Mouse (Mus musculus) urinary bladder, postnatal 14 days (tissue): ENCODE data around the gene Epb41l1.
"Not testable (repeated sequence)": the region's sequence is repeated elsewhere in the genome, so short reads cannot be mapped to it uniquely, and the experiment has no call there.

ENCODE experiments used
- DNase-seq: peaks from one replicate; pipeline ENCODE4 v3.0.0; 2021; ENCODE audit warnings: low spot score

Epb41l1 gene

GRCm38 (mm10) chr2:156420694-156421380 lies at the start of gene Epb41l1:
Gene Epb41l1, plus strand, starts transcription at chr2:156420909.
- peak; percentile 69 for DNase-seq

- no peak for DNase-seq
These were observed 43.8 kb upstream of the Epb41l1 start for GRCm38 (mm10) chr2:156376956-156377355.

- DNase-seq: no peak
These were observed 40.8 kb upstream of the Epb41l1 start for GRCm38 (mm10) chr2:156379929-156380328.

GRCm38 (mm10) chr2:156381350-156381749 lies 39.4 kb upstream of the Epb41l1 start:
- DNase-seq: no peak

- DNase-seq: peak; percentile 79
These were observed 28.1 kb upstream of the Epb41l1 start for GRCm38 (mm10) chr2:156392461-156393154.

GRCm38 (mm10) chr2:156393155-156393828 lies 27.4 kb upstream of the Epb41l1 start:
- DNase-seq: no peak

- no peak for DNase-seq
These were observed 26.4 kb upstream of the Epb41l1 start for GRCm38 (mm10) chr2:156394282-156394681.

- no peak for DNase-seq
These were observed 24.6 kb upstream of the Epb41l1 start for GRCm38 (mm10) chr2:156396096-156396495.

- no peak for DNase-seq
These were observed 22.7 kb upstream of the Epb41l1 start for GRCm38 (mm10) chr2:156397988-156398387.

- DNase-seq: no peak
These were observed 21.2 kb upstream of the Epb41l1 start for GRCm38 (mm10) chr2:156399485-156399884.

- peak; percentile 16 for DNase-seq
These were observed 19.4 kb upstream of the Epb41l1 start for GRCm38 (mm10) chr2:156401331-156401730.

- no peak for DNase-seq
These were observed 18.7 kb upstream of the Epb41l1 start for GRCm38 (mm10) chr2:156402036-156402435.

GRCm38 (mm10) chr2:156406987-156407386 lies 13.7 kb upstream of the Epb41l1 start:
- no peak for DNase-seq

- DNase-seq: no peak
These were observed 12.5 kb upstream of the Epb41l1 start for GRCm38 (mm10) chr2:156408168-156408567.

GRCm38 (mm10) chr2:156411348-156411747 lies 9.4 kb upstream of the Epb41l1 start:
- DNase-seq: not testable (repeated sequence)

- no peak for DNase-seq
These were observed 5.7 kb upstream of the Epb41l1 start for GRCm38 (mm10) chr2:156414996-156415395.

GRCm38 (mm10) chr2:156415674-156416073 lies 5.0 kb upstream of the Epb41l1 start:
- DNase-seq: no peak

GRCm38 (mm10) chr2:156417194-156417593 lies 3.5 kb upstream of the Epb41l1 start:
- DNase-seq: peak; percentile 34

- DNase-seq: no peak
These were observed 2.2 kb upstream of the Epb41l1 start for GRCm38 (mm10) chr2:156418467-156418866.

- no peak for DNase-seq
These were observed 399 bp upstream of the Epb41l1 start for GRCm38 (mm10) chr2:156420327-156420693.

GRCm38 (mm10) chr2:156421381-156422110 lies 837 bp downstream of the Epb41l1 start:
- peak; percentile 43 for DNase-seq

GRCm38 (mm10) chr2:156422631-156423030 lies 1.9 kb downstream of the Epb41l1 start:
- DNase-seq: peak; percentile 45
